Mouse (Mus musculus): ENCODE measurements at regions not wholly inside any gene's neighbourhood (a gene's known extent, or its start where the extent isn't known, plus 50 kb on each side); places are given as distances from the start of the nearest gene placed in this dataset.

- ATAC-seq (replicated peaks; ENCODE audit: low FRiP score) (peak; percentile 57), DNase-seq (ENCODE audit: low spot score) (peak; percentile 64)
- Histone ChIP-seq H3K4me1 (replicated peaks; ENCODE audit: control insufficient read depth, insufficient read depth, low read length) (peaks cover 11% of the 10 kb centered on the region), H3K27me3 (ENCODE audit: control insufficient read depth, insufficient read depth, low read length) (peaks cover 82% of the 10 kb centered on the region), H3K9me3 (ENCODE audit: control insufficient read depth, low read length) (no peaks in the 10 kb centered on the region), H3K36me3 (ENCODE audit: control insufficient read depth, insufficient read depth, low read length) (no peaks in the 10 kb centered on the region), H3K4me2 (ENCODE audit: low read depth, low read length, severe bottlenecking) (no peak overlapping the region; the same call in 1 of the 2 replicates), H3K27ac (ENCODE audit: low read depth, low read length) (no peak overlapping the region), H3K4me3 (ENCODE audit: low read depth, low read length) (no peak overlapping the region), H3K9ac (ENCODE audit: low read length) (no peak overlapping the region)
- WGBS: 3% methylated on average over 12 of the region's 12 CpGs
These were observed 79.2 kb upstream of the Pax2 start for GRCm38 (mm10) chr19:44676555-44677120.

GRCm38 (mm10) chr19:44677295-44677694 lies 78.5 kb upstream of the Pax2 start:
- WGBS: 57% methylated on average over 8 of the region's 8 CpGs
- Histone ChIP-seq H3K4me2 (ENCODE audit: low read depth, low read length, severe bottlenecking) (no peak overlapping the region), H3K9me3 (ENCODE audit: control insufficient read depth, low read length) (no peaks in the 10 kb centered on the region), H3K36me3 (ENCODE audit: control insufficient read depth, insufficient read depth, low read length) (no peaks in the 10 kb centered on the region), H3K4me1 (replicated peaks; ENCODE audit: control insufficient read depth, insufficient read depth, low read length) (peaks cover 7% of the 10 kb centered on the region), H3K27me3 (ENCODE audit: control insufficient read depth, insufficient read depth, low read length) (peaks cover 79% of the 10 kb centered on the region), H3K27ac (ENCODE audit: low read depth, low read length) (no peak overlapping the region), H3K9ac (ENCODE audit: low read length) (no peak overlapping the region), H3K4me3 (ENCODE audit: low read depth, low read length) (no peak overlapping the region)
- no peak for ATAC-seq (replicated peaks; ENCODE audit: low FRiP score)
- no peak for DNase-seq (ENCODE audit: low spot score)

GRCm38 (mm10) chr19:44678686-44679085 lies 77.2 kb upstream of the Pax2 start:
- H3K9ac ChIP-seq (ENCODE audit: low read length): no peak overlapping the region
- H3K36me3 ChIP-seq (ENCODE audit: control insufficient read depth, insufficient read depth, low read length): no peaks in the 10 kb centered on the region
- H3K4me1 ChIP-seq (replicated peaks; ENCODE audit: control insufficient read depth, insufficient read depth, low read length): peaks cover 7% of the 10 kb centered on the region
- DNase-seq (ENCODE audit: low spot score) (no peak), ATAC-seq (replicated peaks; ENCODE audit: low FRiP score) (no peak)
- H3K4me3 ChIP-seq (ENCODE audit: low read depth, low read length): no peak overlapping the region
- no peak overlapping the region for H3K4me2 ChIP-seq (ENCODE audit: low read depth, low read length, severe bottlenecking)
- H3K9me3 ChIP-seq (ENCODE audit: control insufficient read depth, low read length): no peaks in the 10 kb centered on the region
- H3K27me3 ChIP-seq (ENCODE audit: control insufficient read depth, insufficient read depth, low read length): peaks cover 79% of the 10 kb centered on the region
- 94% methylated on average over 1 of the region's 1 CpGs for WGBS
- H3K27ac ChIP-seq (ENCODE audit: low read depth, low read length): no peak overlapping the region

- Histone ChIP-seq H3K27me3 (ENCODE audit: control insufficient read depth, insufficient read depth, low read length) (peaks cover 73% of the 10 kb centered on the region), H3K9ac (ENCODE audit: low read length) (no peak overlapping the region), H3K27ac (ENCODE audit: low read depth, low read length) (no peak overlapping the region), H3K4me3 (ENCODE audit: low read depth, low read length) (no peak overlapping the region), H3K9me3 (ENCODE audit: control insufficient read depth, low read length) (no peaks in the 10 kb centered on the region), H3K4me2 (ENCODE audit: low read depth, low read length, severe bottlenecking) (no peak overlapping the region), H3K36me3 (ENCODE audit: control insufficient read depth, insufficient read depth, low read length) (no peaks in the 10 kb centered on the region), H3K4me1 (replicated peaks; ENCODE audit: control insufficient read depth, insufficient read depth, low read length) (peaks cover 9% of the 10 kb centered on the region)
- ATAC-seq (replicated peaks; ENCODE audit: low FRiP score) (no peak), DNase-seq (ENCODE audit: low spot score) (no peak)
- 3% methylated on average over 8 of the region's 8 CpGs for WGBS
These were observed 74.2 kb upstream of the Pax2 start for GRCm38 (mm10) chr19:44681675-44682074.

- H3K4me1 ChIP-seq (replicated peaks; ENCODE audit: control insufficient read depth, insufficient read depth, low read length): peaks cover 5% of the 10 kb centered on the region; the same call in 1 of the 2 replicates
- H3K27me3 ChIP-seq (ENCODE audit: control insufficient read depth, insufficient read depth, low read length): peaks cover 62% of the 10 kb centered on the region
- no peak overlapping the region for H3K4me2 ChIP-seq (ENCODE audit: low read depth, low read length, severe bottlenecking)
- H3K27ac ChIP-seq (ENCODE audit: low read depth, low read length): no peak overlapping the region
- no peak overlapping the region for H3K4me3 ChIP-seq (ENCODE audit: low read depth, low read length)
- DNase-seq (ENCODE audit: low spot score) (no peak), ATAC-seq (replicated peaks; ENCODE audit: low FRiP score) (no peak)
- WGBS: 2% methylated on average over 12 of the region's 12 CpGs
- H3K9ac ChIP-seq (ENCODE audit: low read length): no peak overlapping the region
- no peaks in the 10 kb centered on the region for H3K9me3 ChIP-seq (ENCODE audit: control insufficient read depth, low read length)
- H3K36me3 ChIP-seq (ENCODE audit: control insufficient read depth, insufficient read depth, low read length): no peaks in the 10 kb centered on the region
These were observed 72.7 kb upstream of the Pax2 start for GRCm38 (mm10) chr19:44683191-44683590.

GRCm38 (mm10) chr19:44684061-44684514 lies 71.8 kb upstream of the Pax2 start:
- peak; percentile 74 for DNase-seq (ENCODE audit: low spot score)
- Histone ChIP-seq H3K4me2 (ENCODE audit: low read depth, low read length, severe bottlenecking) (peak overlapping the region; percentile 43; the same call in 1 of the 2 replicates), H3K36me3 (ENCODE audit: control insufficient read depth, insufficient read depth, low read length) (no peaks in the 10 kb centered on the region), H3K9me3 (ENCODE audit: control insufficient read depth, low read length) (no peaks in the 10 kb centered on the region), H3K4me3 (ENCODE audit: low read depth, low read length) (peak overlapping the region; percentile 19; the same call in 1 of the 2 replicates), H3K27me3 (ENCODE audit: control insufficient read depth, insufficient read depth, low read length) (peaks cover 62% of the 10 kb centered on the region), H3K9ac (ENCODE audit: low read length) (no peak overlapping the region), H3K4me1 (replicated peaks; ENCODE audit: control insufficient read depth, insufficient read depth, low read length) (peaks cover 5% of the 10 kb centered on the region; the same call in 1 of the 2 replicates), H3K27ac (ENCODE audit: low read depth, low read length) (no peak overlapping the region)
- WGBS: 2% methylated on average over 39 of the region's 48 CpGs
- ATAC-seq (replicated peaks; ENCODE audit: low FRiP score): no peak

- no peak overlapping the region for H3K9ac ChIP-seq (ENCODE audit: low read length)
- ATAC-seq (replicated peaks; ENCODE audit: low FRiP score) (no peak), DNase-seq (ENCODE audit: low spot score) (no peak)
- H3K4me2 ChIP-seq (ENCODE audit: low read depth, low read length, severe bottlenecking): no peak overlapping the region
- no peak overlapping the region for H3K4me3 ChIP-seq (ENCODE audit: low read depth, low read length)
- H3K9me3 ChIP-seq (ENCODE audit: control insufficient read depth, low read length): no peaks in the 10 kb centered on the region
- H3K4me1 ChIP-seq (replicated peaks; ENCODE audit: control insufficient read depth, insufficient read depth, low read length): peaks cover 5% of the 10 kb centered on the region; the same call in 1 of the 2 replicates
- H3K36me3 ChIP-seq (ENCODE audit: control insufficient read depth, insufficient read depth, low read length): no peaks in the 10 kb centered on the region
- 47% methylated on average over 7 of the region's 7 CpGs for WGBS
- peaks cover 56% of the 10 kb centered on the region for H3K27me3 ChIP-seq (ENCODE audit: control insufficient read depth, insufficient read depth, low read length)
- H3K27ac ChIP-seq (ENCODE audit: low read depth, low read length): no peak overlapping the region
These were observed 69.8 kb upstream of the Pax2 start for GRCm38 (mm10) chr19:44686061-44686460.

GRCm38 (mm10) chr19:44692396-44692795 lies 63.4 kb upstream of the Pax2 start:
- no peak for ATAC-seq (replicated peaks; ENCODE audit: low FRiP score)
- Histone ChIP-seq H3K36me3 (ENCODE audit: control insufficient read depth, insufficient read depth, low read length) (no peaks in the 10 kb centered on the region), H3K4me3 (ENCODE audit: low read depth, low read length) (peak overlapping the region; percentile 7; the same call in 1 of the 2 replicates), H3K4me1 (replicated peaks; ENCODE audit: control insufficient read depth, insufficient read depth, low read length) (peaks cover 5% of the 10 kb centered on the region; the same call in 1 of the 2 replicates), H3K9me3 (ENCODE audit: control insufficient read depth, low read length) (no peaks in the 10 kb centered on the region), H3K9ac (ENCODE audit: low read length) (no peak overlapping the region), H3K4me2 (ENCODE audit: low read depth, low read length, severe bottlenecking) (peak overlapping the region; percentile 48), H3K27ac (ENCODE audit: low read depth, low read length) (no peak overlapping the region), H3K27me3 (ENCODE audit: control insufficient read depth, insufficient read depth, low read length) (peaks cover 36% of the 10 kb centered on the region)
- peak; percentile 85 for DNase-seq (ENCODE audit: low spot score)
- WGBS: under 1% methylated on average over 17 of the region's 17 CpGs

- ATAC-seq (replicated peaks; ENCODE audit: low FRiP score): no peak
- H3K9ac ChIP-seq (ENCODE audit: low read length): no peak overlapping the region
These were observed 63.0 kb upstream of the Pax2 start for GRCm38 (mm10) chr19:44692816-44693215.

More at GRCm38 (mm10) chr19:44692816-44693215, 63.0 kb upstream of the Pax2 start:
- no peaks in the 10 kb centered on the region for H3K9me3 ChIP-seq (ENCODE audit: control insufficient read depth, low read length)
- 1% methylated on average over 16 of the region's 16 CpGs for WGBS
- H3K27me3 ChIP-seq (ENCODE audit: control insufficient read depth, insufficient read depth, low read length): peaks cover 35% of the 10 kb centered on the region
- peak overlapping the region; percentile 7; the same call in 1 of the 2 replicates for H3K4me3 ChIP-seq (ENCODE audit: low read depth, low read length)
- DNase-seq (ENCODE audit: low spot score): peak; percentile 58
- no peaks in the 10 kb centered on the region for H3K36me3 ChIP-seq (ENCODE audit: control insufficient read depth, insufficient read depth, low read length)
- H3K4me1 ChIP-seq (replicated peaks; ENCODE audit: control insufficient read depth, insufficient read depth, low read length): peaks cover 5% of the 10 kb centered on the region; the same call in 1 of the 2 replicates
- H3K4me2 ChIP-seq (ENCODE audit: low read depth, low read length, severe bottlenecking): peak overlapping the region; percentile 48
- no peak overlapping the region for H3K27ac ChIP-seq (ENCODE audit: low read depth, low read length)
